Mouse (Mus musculus): Measurements from ENCODE around the gene Triobp.
A peak's percentile ranks its signal among the peaks of the same experiment; 100 is the strongest.
"Not testable (repeated sequence)": the region's sequence is repeated elsewhere in the genome, so short reads cannot be mapped to it uniquely, and the experiment has no call there.

Triobp gene

DNA sequence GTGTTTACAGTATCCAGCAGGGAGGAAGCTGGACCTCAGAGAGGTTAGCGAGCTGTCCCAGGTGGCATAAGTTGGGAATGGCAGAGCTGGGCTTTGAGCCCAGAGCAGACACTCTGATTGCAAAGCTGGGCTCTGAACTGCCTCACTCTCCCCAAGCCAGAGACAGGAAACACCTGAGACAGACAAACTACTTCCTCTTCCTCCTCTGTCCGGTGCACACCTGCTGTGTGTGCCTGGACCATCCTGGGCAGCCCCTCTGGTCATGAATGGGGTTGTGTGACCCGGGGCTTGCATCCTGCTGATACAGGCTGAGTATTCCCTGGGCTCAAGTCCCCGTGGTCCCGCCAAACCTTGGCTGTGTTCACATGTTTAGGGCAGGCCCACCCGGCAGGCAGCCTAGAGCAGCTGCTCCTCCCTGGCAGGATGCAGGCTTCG is 52.9 kb downstream of the Triobp start:
- no peak for DNase-seq (ENCODE audit: low spot score)

- DNase-seq (ENCODE audit: low spot score): no peak
Measured at GRCm38 (mm10) chr15:79001559-79001958, 54.0 kb downstream of the Triobp start.

GRCm38 (mm10) chr15:79002036-79002435 is 54.5 kb downstream of the Triobp start:
- peak; percentile 50 for DNase-seq (ENCODE audit: low spot score)

- DNase-seq (ENCODE audit: low spot score): no peak
Measured at GRCm38 (mm10) chr15:79003079-79003478, 55.6 kb downstream of the Triobp start.

- no peak for DNase-seq (ENCODE audit: low spot score)
Measured at GRCm38 (mm10) chr15:79005581-79005980, 58.1 kb downstream of the Triobp start.

GRCm38 (mm10) chr15:79006638-79007037 is 59.1 kb downstream of the Triobp start:
- DNase-seq (ENCODE audit: low spot score): no peak

DNA sequence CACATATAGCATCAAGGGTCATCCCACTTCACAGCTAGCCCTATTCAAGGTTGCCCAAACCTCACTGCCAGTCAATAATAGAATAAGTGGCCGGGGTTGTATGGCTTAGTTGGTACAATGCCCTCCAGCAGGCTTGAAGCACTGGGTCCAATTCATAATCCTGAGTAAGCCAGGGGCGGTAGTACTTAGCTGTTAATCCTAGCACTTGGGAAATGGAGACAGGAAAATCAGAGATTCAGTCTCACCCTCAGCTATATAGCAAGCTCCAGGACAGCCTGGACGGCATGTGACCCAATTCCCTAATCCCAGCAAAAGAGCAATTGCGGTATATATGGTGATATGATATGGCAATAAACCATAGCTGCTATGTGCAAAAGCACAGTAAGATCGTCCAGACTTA is 59.5 kb downstream of the Triobp start:
- no peak for DNase-seq (ENCODE audit: low spot score)

- DNase-seq (ENCODE audit: low spot score): not testable (repeated sequence)
Measured at GRCm38 (mm10) chr15:79007836-79008235, 60.3 kb downstream of the Triobp start.

- DNase-seq (ENCODE audit: low spot score): no peak
Measured at GRCm38 (mm10) chr15:79009734-79010133, 62.2 kb downstream of the Triobp start.

- DNase-seq (ENCODE audit: low spot score): no peak
Measured at GRCm38 (mm10) chr15:79011550-79011949, 64.0 kb downstream of the Triobp start.

DNA sequence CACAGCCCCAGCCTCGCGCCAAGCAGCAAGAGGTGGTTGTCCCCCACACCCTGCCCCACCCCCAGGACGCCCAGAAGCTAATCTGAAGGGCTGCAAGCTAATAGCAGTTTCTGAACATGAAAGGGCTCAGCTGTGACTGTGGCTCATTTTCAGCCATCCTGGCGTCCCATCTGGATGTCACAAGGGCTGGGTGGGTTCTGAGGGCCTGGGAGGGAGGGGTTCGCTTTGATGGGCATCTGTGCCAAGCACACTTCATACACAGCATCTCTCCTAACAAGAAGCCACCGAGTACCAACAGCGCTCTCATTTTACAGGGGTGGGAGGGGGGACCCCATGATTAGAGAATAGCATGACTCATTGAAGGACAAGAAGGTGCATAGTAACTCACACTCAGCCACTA is 65.9 kb downstream of the Triobp start:
- DNase-seq (ENCODE audit: low spot score): no peak

- DNase-seq (ENCODE audit: low spot score): no peak
Measured at GRCm38 (mm10) chr15:79018191-79018590, 70.7 kb downstream of the Triobp start.

DNA sequence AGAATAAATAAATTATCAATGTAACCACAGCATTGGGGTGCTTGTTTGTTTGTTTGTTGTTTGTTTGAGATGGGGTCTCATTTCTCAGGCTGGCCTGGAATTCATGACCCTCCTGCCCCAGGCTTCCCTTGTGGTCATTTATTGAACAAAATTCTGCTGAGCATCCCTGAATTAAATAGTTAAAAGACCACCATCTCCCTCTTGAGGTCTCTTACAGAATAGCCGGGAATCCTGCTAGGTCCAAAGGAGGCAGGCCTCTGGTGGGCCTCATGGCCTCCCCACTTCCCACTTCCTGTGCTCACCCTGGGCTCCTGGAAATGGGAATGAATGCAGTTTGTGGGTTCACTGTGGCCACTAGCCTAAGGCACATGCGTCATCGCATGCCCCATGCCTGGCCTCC is 71.4 kb downstream of the Triobp start:
- DNase-seq (ENCODE audit: low spot score): no peak

GRCm38 (mm10) chr15:79022671-79023230 is 75.2 kb downstream of the Triobp start:
- DNase-seq (ENCODE audit: low spot score): no peak

DNA sequence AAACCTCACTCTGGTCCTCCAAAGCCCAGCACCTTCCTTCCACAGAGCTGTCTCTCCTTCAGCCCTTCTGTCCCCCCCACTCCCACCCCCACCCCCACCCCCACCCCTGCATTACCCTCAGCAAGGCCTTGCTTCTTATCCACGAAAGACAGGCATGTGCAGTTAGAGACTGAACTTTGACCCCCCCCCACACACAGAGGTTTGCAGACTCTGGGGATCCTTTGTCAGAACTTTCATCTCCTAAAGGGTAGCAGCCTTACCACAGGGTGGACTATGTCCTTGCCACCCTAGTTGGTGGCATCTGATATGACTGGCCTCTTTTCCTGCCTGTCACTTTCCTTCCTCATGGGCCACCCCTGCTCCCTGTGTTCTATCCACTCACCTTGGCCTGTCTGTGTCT is 75.8 kb downstream of the Triobp start:
- DNase-seq (ENCODE audit: low spot score): no peak

DNA sequence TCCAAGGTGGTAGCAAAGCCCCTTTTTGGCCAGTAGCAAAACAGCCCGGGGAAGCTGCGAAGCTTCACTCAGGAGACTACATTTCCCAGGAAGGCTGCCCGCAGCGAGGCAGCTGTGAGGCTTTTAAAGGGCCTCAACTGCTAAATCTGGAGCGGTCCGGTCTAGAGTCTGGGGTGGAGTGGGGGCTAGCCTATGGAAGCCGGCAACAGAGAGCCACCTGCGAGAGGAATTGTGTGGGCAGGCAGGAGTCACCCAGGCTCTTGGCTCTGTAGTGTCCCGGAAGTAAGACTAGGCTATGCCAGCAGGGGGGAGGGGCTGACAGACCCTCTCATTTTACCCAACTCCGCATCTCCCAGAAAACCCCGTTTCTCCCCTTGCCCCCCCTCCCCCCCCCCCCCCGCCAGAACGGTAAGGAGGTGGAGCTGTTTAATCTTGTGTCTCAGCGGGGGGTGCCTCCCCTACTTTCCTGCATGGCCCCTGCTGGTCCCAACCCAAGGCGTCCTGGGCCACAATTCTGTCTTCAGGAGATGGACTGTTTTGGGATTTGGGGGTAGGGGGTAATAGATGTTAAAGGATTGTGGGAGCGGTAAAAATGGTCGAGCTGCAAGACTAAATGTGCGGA is 78.3 kb downstream of the Triobp start:
- no peak for DNase-seq (ENCODE audit: low spot score)

- no peak for DNase-seq (ENCODE audit: low spot score)
Measured at GRCm38 (mm10) chr15:79026511-79027290, 79.2 kb downstream of the Triobp start.

DNA sequence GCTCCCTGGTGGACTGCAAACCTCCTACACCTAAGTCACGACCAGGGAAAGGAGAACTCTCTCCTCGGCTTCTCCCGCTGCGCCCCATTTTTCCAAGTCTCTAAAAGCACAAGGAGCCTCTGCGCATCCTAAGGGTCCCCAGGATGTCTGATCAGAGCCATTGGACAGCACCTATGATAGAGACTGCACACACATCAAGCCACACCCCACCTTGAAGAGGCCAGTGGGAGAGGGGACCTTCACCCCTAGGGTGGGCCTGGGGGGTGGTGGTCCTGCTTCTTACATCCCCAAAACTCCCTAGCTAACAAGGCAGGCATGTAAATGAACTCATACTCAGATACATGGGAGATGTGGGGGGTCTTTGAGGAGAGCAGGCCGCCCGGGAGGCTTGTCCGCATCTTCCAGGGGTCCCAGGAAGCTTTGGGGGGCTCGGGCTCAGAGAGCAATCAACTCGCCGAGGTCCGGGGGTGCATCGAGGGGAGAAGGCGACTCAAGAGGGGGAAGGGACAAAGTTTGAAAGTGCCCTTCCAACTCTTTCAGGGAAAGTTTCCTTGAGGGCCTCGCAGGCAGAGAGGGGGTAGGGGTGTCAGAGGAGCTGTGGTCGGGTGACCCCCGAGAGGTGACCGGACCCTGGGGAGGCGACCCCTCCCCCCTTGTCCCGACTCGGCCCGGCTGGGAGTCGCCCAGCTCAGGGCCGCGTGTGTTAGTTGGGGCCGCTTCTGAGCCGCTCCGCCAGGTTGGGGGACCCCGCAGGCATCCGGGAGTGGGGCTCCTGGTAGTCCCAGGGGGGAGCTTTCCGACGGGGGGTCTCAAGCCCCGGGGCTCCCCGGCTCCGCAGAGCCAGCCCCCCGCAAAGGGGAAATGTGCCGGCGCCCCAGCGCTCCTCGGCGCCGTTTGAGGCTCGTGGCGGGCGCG is 80.0 kb downstream of the Triobp start:
- no peak for DNase-seq (ENCODE audit: low spot score)

DNA sequence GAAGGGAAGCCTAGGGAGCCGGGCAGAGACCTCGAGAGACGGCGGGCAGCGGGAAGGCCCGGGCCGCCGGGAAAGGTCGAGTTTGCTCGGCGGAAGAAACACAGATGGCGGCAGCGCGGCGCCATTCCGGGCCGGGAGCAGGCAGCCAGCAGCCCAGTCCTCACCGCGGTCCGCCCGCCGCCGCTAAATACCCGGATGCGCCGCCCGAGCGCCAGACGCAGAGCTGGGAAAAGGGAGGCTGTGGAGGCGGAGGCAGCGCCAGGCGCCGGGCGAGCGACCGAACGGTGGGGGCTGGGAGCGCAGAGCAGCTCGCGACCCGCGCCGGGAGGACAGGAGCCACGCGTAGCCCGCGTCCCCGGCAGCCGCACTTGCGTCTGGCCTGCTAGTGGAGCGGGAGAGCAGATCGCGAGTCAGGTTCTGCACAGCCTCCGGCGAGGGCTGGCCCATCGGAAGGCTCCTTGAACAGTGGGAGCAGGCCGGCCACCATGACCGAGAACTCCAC is 80.8 kb downstream of the Triobp start, which contains the start of gene H1f0:
Gene H1f0, plus strand, starts transcription at position 214 of the 502 bp plus-strand sequence.
- peak; percentile 94 for DNase-seq (ENCODE audit: low spot score)

- no peak for DNase-seq (ENCODE audit: low spot score)
Measured at GRCm38 (mm10) chr15:79028823-79029484, 81.4 kb downstream of the Triobp start.

DNA sequence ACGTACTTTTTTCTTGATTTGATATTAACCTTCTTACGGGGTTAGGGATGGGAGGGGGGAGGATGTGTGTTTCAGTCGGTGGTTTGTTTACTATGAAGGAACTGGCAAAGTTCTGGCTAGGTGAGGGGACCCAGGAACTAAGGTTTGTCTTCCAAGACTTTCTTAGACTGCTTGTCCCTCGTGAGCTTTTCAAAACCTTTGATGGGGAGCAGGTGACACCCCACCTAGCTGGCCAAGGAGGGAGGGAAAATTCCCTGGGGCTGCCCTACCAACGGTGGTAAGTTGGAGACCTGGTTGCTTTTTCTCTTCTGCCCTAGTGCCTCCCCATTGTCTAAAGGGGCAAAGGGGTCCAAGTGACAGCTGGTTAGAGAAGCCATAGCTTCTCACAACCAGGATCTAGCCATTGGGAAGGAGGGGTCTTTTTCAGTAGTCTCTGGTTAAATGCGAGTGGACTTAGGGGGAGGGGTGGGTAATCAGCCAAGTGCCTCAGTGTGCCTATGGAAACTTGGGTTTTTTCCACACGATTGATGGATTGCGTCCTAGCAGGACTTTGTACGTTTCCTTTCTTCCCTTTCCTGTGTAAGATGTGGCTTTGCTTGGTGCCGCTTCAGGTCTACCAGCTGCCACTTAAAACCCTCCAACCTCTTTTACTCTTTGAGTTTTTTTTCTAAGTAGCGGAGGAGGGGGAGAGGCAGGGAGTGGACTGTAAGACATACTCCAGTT is 82.2 kb downstream of the Triobp start:
- no peak for DNase-seq (ENCODE audit: low spot score)
